Mouse (Mus musculus) lung, embryonic 14.5 days (tissue): ENCODE measurements around the gene Map4k1. TPM values are rescaled to one million over a fixed set of nuclear protein-coding genes. Genes with fewer than 3 reads are reported as not detected.
"Not testable (repeated sequence)": the region's sequence is repeated elsewhere in the genome, so short reads cannot be mapped to it uniquely, and the experiment has no call there.

Experiments used
- ATAC-seq: fragments of 200-750 bp; cut with Nextera tagmentation; 2 replicates; pipeline ENCODE4 v1.8.0; 2017; ENCODE audit warnings: mild to moderate bottlenecking, moderate TSS enrichment, moderate library complexity; ENCODE audit not compliant: insufficient read depth
- DNase-seq: peaks from one replicate; pipeline ENCODE4 v3.0.0-alpha.2; 2015
- H3K27ac ChIP-seq: fragments of 300-500 bp; sonication (generic); 2 replicates; pipeline ENCODE4 v1.5.1; 2014; ENCODE audit warnings: low read depth, mild to moderate bottlenecking, moderate library complexity
- H3K27me3 ChIP-seq: fragments of 300-500 bp; sonication (generic); 2 replicates; pipeline ENCODE4 v1.6.1; 2014; ENCODE audit warnings: low read length, control low read depth; ENCODE audit not compliant: insufficient read depth
- H3K36me3 ChIP-seq: fragments of 300-500 bp; sonication (generic); 2 replicates; pipeline ENCODE4 v1.6.1; 2014; ENCODE audit warnings: control low read depth; ENCODE audit not compliant: insufficient read depth
- H3K4me1 ChIP-seq: fragments of 300-500 bp; sonication (generic); 2 replicates; pipeline ENCODE4 v1.6.1; 2014; ENCODE audit warnings: antibody characterized with exemption, control low read depth; ENCODE audit not compliant: insufficient read depth
- H3K4me2 ChIP-seq: fragments of 300-500 bp; sonication (generic); 2 replicates; pipeline ENCODE4 v1.6.1; 2014; ENCODE audit warnings: mild to moderate bottlenecking
- H3K4me3 ChIP-seq: fragments of 300-500 bp; sonication (generic); 2 replicates; pipeline ENCODE4 v1.5.1; 2014; ENCODE audit warnings: low read depth, low read length
- H3K9ac ChIP-seq: fragments of 300-500 bp; sonication (generic); 2 replicates; pipeline ENCODE4 v1.6.1; 2014
- H3K9me3 ChIP-seq: fragments of 300-500 bp; sonication (generic); 2 replicates; pipeline ENCODE4 v1.6.1; 2016; ENCODE audit warnings: low read depth, low read length, control low read depth
- CTCF ChIP-seq: IDR thresholded peaks from 2 replicates; pipeline ENCODE4 v1.5.1; 2016; ENCODE audit warnings: antibody characterized with exemption, low read depth
- WGBS: fragments of 180-500 bp; shearing (Covaris S2); extraction: QIAGEN DNeasy Blood & Tissue Kit; methylation state at CpG from one replicate; pipeline ENCODE4 v1.1.7; 2014; 5-methylcytosine and 5-hydroxymethylcytosine counted together
- polyA plus RNA-seq: library from polyadenylated mRNA; unstranded; fragments of >200 nt; fragmentation: Nextera tagmentation; extraction: Ambion mirVana; gene quantifications from 2 replicates; pipeline ENCODE4 v1.2.1, GENCODE M21; 2014

Map4k1 gene
- polyA plus RNA-seq, 1 experiment from 2014 or later: 8.5 TPM

DNA sequence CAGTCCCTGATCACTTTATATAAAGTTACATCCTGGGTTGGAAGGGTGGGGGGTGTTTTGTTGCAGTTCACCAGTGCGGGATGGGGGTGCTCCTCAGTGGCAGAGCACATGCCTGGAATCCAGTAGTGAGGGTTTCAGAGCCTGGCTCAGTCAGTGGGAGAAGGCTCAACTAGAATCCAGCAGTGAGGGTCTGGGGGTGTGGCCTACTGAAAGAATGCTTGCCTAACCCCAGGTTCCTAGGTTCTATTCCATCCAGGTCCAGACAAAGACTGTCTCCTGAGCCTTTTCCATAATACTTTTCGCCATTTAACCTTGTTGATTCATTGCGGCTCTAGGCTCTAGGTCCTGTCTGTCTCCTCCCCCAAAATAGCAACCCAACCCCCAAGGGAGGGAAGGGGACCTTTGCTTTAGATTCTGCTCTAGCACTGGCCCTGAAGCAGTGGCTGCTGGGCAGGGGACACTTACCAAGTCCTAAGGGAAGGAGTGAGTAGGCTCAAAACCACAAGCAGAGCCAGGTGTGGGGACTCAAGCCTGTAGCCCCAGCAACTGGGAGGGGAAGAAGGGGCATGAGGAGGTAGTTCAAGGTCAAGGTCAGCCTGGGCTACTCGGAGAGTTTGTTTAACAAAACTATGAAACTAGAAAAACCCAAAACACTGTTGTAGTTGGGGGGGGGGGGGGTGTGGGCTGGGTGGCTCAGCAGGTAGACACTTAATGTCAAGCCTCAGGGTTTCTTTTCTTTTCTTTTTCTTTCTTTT lies 14.9 kb upstream of the Map4k1 start:
- Histone ChIP-seq H3K27ac (no peak overlapping the region), H3K27me3 (no peaks in the 10 kb centered on the region), H3K9ac (no peak overlapping the region), H3K4me2 (no peak overlapping the region), H3K36me3 (peaks cover 20% of the 10 kb centered on the region), H3K9me3 (no peaks in the 10 kb centered on the region), H3K4me1 (peaks cover 6% of the 10 kb centered on the region; the same call in 1 of the 2 replicates), H3K4me3 (no peak overlapping the region)
- ATAC-seq (no peak), DNase-seq (no peak)
- TF ChIP-seq CTCF: no peak
- WGBS: 53% methylated on average over 4 of the region's 4 CpGs

DNA sequence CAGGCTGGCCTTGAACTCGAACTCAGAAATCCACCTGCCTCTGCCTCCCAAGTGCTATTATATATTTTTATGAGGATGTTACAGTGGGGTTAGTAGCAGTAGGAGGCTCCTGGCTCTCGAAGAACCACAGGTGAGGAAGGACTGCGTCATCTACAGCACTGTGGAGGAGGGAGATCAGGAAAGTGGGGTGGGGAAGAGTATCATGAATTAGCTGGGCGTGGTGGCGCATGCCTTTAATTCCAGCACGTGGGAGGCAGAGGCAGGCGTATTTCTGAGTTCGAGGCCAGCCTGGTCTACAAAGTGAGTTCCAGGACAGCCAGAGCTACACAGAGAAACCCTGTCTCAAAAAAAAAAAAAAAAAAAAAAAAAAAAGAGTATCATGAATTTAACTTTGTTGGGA lies 13.7 kb upstream of the Map4k1 start:
- H3K36me3 ChIP-seq: peaks cover 27% of the 10 kb centered on the region
- WGBS: 89% methylated on average over 8 of the region's 8 CpGs
- not testable (repeated sequence) for H3K9ac ChIP-seq

DNA sequence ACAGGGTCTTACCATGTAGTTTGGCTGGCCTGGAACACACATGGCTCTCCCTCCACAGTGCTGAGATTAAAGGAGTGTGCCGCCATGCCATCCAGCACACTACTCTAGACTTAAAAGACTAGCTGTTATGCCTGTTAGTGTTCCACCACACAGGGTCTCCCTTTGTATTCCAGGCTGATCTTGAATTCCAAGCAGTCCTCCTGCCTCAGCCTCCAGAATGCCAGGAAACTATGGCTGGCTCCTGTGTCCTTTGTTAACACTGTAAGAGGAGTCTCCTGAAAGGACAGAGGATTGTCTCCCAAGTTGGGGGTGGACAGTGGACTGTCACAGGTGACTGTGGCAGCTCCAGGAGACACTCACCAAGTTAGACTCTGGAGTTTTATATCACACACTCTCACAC lies 12.6 kb upstream of the Map4k1 start:
- 0 out of 2 replicates have a peak, but pooled peaks have one; percentile 22 for ATAC-seq
- no peak for TF ChIP-seq CTCF

More for the DNA sequence above, 13.7 kb upstream of the Map4k1 start:
- not testable (repeated sequence) for DNase-seq, H3K27ac ChIP-seq, H3K27me3 ChIP-seq, H3K9me3 ChIP-seq, H3K4me3 ChIP-seq, H3K4me2 ChIP-seq, ATAC-seq
- H3K4me1 ChIP-seq: peaks cover 13% of the 10 kb centered on the region

DNA sequence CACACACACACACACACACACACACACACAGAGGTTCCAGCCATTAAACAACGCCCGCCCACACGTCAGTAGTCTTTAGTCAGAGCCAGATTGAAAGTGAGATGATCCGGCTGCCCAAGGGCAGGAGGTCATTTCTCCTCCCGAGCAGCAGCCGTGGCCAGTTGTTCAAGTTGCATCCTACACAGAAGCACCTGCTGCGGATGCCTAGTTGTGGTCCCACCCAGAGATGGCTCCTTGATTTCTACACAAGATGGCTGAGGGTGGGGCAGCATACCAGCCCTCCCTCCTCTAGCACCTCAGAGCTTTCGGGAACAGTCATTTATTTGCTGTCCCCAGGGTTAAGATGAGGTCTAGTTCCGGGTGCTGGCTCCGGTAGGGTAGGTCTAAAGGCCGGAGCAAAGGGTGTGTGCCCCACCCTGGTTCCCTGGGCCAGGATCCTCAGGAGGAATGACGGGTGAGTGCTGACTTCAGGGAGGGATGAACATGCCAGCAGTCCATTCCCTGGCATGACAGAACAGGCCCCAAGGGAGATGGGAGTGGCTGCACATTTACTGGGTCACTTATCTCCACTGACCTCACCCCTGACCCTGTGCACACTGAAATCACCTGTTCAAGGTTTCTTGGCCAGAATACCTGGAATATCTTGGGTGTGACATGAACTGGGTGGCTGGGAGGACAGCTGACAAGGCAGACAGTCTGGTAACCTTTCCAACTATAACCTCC lies 12.0 kb upstream of the Map4k1 start:
- H3K27me3 ChIP-seq: no peaks in the 10 kb centered on the region
- peak; percentile 15 for DNase-seq
- no peak overlapping the region for H3K4me3 ChIP-seq
- H3K27ac ChIP-seq: no peak overlapping the region
- TF ChIP-seq CTCF: no peak
- H3K4me1 ChIP-seq: peaks cover 13% of the 10 kb centered on the region
- H3K9me3 ChIP-seq: no peaks in the 10 kb centered on the region
- 0 out of 2 replicates have a peak, but pooled peaks have one; percentile 3 for ATAC-seq
- 45% methylated on average over 12 of the region's 12 CpGs for WGBS
- H3K4me2 ChIP-seq: no peak overlapping the region
- H3K9ac ChIP-seq: no peak overlapping the region
- H3K36me3 ChIP-seq: peaks cover 44% of the 10 kb centered on the region

More for the DNA sequence above, 12.6 kb upstream of the Map4k1 start:
- no peaks in the 10 kb centered on the region for H3K9me3 ChIP-seq
- no peak overlapping the region for H3K4me2 ChIP-seq
- peaks cover 13% of the 10 kb centered on the region for H3K4me1 ChIP-seq
- no peak overlapping the region for H3K9ac ChIP-seq
- 89% methylated on average over 1 of the region's 1 CpGs for WGBS
- H3K27me3 ChIP-seq: no peaks in the 10 kb centered on the region
- no peak overlapping the region for H3K27ac ChIP-seq
- H3K36me3 ChIP-seq: peaks cover 39% of the 10 kb centered on the region
- H3K4me3 ChIP-seq: no peak overlapping the region
- DNase-seq: no peak

DNA sequence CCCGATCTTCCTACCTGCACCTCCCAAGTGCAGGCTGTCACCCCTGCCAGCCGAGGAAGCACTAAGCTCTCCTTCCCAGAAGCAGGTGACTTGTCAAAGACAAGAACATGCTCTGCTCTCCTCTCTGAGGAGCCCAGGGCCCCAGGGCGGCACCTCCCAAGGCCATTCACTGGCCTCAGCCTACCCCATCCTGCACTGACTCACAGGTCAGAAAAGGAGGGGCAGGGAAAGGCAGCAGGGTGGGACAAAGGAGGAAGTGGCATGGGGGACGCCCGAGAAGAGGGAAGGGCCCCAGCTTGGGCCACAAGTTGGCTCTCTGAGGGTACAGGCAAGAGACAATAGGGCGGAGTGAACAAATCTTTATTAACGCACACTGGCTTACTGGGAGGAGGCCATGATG lies 10.8 kb upstream of the Map4k1 start:
- Histone ChIP-seq H3K27me3 (no peaks in the 10 kb centered on the region), H3K9ac (no peak overlapping the region), H3K4me3 (no peak overlapping the region), H3K4me2 (no peak overlapping the region), H3K4me1 (peaks cover 13% of the 10 kb centered on the region), H3K27ac (no peak overlapping the region), H3K9me3 (no peaks in the 10 kb centered on the region), H3K36me3 (peaks cover 50% of the 10 kb centered on the region)
- ATAC-seq (no peak), DNase-seq (no peak)
- TF ChIP-seq CTCF: no peak
- 90% methylated on average over 7 of the region's 7 CpGs for WGBS

DNA sequence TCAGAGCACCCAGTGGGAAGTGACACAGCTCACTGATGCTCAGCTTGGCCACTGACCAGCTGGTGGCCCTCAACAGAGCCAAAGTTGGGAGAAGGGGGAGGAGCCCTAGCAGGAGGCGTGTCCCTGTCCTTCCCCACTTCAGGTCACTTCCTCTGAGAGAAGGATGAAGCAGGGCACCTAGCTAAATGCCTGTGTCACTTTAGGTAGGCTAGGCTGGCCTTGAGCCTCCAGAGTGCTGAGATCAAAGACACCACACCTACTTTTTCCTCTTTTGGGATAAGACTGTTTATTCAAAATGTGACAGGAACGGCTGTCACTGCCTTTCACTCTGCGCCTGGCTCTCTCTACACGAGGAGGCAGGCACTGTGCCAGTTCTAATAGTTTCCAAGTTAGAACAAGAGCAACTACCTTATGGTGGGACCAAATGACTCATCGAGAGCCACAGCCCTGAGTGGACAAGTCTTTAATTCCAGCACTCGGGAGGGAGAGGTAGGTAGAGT lies 10.0 kb upstream of the Map4k1 start:
- Histone ChIP-seq H3K27me3 (no peaks in the 10 kb centered on the region), H3K9me3 (no peaks in the 10 kb centered on the region), H3K9ac (no peak overlapping the region), H3K27ac (no peak overlapping the region), H3K36me3 (peaks cover 58% of the 10 kb centered on the region), H3K4me2 (no peak overlapping the region), H3K4me1 (peaks cover 13% of the 10 kb centered on the region), H3K4me3 (no peak overlapping the region)
- ATAC-seq (peak; percentile 38; the same call in 1 of the 2 replicates), DNase-seq (peak; percentile 79)
- 34% methylated on average over 6 of the region's 6 CpGs for WGBS
- no peak for TF ChIP-seq CTCF

DNA sequence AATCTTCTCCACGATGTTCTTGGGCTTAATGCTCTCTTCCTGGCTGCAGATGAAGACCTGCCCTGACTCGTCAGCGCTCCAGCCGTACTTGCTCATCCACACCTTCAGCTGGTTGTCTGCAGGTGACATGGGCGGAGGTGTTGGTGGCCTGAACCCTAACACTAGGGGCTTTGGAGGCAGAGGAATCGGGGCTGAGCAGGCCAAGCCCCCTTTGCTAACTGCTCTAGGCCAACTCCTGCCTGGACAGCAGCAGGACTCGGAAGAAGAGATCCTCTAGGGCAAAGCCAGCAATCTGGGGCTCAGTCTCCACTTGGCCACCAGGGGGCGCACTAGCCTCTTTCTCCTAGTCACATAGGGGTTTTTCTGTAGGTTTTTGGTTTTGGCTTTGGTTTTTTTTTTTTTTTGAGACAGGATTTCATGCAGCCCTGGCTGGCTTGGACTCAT lies 9.3 kb upstream of the Map4k1 start:
- ATAC-seq (peak; percentile 21; the same call in 1 of the 2 replicates), DNase-seq (peak; percentile 88)
- no peak overlapping the region for H3K4me3 ChIP-seq
- H3K4me2 ChIP-seq: no peak overlapping the region
- H3K27ac ChIP-seq: peak overlapping the region; percentile 46; the same call in 1 of the 2 replicates
- TF ChIP-seq CTCF: peak; percentile 87
- WGBS: 57% methylated on average over 8 of the region's 8 CpGs
- peaks cover 13% of the 10 kb centered on the region for H3K4me1 ChIP-seq
- no peak overlapping the region for H3K9ac ChIP-seq
- no peaks in the 10 kb centered on the region for H3K27me3 ChIP-seq
- no peaks in the 10 kb centered on the region for H3K9me3 ChIP-seq
- peaks cover 65% of the 10 kb centered on the region for H3K36me3 ChIP-seq
